Mouse (Mus musculus): ENCODE results near the gene Pcca.

DNA sequence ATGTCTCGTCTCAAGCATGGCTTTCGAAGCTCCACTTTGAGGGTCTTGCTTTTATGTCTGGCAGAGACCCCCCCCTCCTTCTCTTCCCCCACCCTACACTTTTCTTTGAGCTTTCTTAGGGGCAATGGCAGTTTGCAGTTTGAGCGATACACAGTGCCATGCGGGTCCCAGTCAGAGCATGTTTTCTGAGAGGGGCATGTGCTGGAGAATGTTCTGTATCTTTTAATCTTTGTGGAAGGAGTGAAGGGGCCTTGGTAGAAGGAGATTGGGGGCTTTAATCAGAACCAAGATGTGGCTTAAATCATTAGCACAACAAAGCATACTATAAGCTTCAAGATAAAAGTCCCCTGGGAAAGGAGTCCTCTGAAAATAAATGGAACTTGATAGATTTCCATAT, 349.3 kb downstream of the Pcca start:
- TF ChIP-seq ZC3H11A (IDR thresholded peaks at IDR 0.05; ENCODE audit: borderline replicate concordance, low read depth, low read length): no peak
- TF ChIP-seq ZNF384 (IDR thresholded peaks at IDR 0.05; ENCODE audit: low read depth, low read length): no peak
- TF ChIP-seq HCFC1 (IDR thresholded peaks at IDR 0.05; ENCODE audit: borderline replicate concordance, insufficient read depth, low read length): no peak
- TF ChIP-seq MAFK (IDR thresholded peaks at IDR 0.05; ENCODE audit: insufficient read depth, low read depth, low read length): no peak

Measured in ES-E14 (cell line).